ENCODE assay signal across 17 mouse cellular contexts in the genomic region with DNA sequence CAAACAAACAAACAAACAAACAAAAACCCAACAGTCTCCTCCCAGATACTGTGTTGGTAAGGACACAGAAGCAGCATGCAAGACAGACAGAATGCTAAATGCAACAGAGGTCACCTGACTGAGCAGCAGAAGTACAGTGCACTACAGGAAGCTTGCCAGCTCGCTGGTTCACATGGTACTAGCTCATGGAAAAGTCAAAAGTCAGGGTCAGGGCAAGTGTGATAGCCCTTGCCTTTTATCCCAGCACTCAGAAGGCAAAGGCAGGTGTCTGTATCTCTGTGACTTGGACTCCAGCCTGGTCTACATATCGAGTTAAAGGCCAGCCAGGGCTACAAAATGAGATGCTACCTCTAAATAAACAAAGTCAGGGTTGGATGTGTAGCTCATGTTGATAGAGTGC.
DNase-seq lines count a peak whose midpoint lies in the region; ATAC-seq and TF ChIP-seq lines count a peak whose summit lies in the region.
"Had no signal": no experiment of that assay in that cellular context is flagged by ENCODE, and none has a peak within 500 bp of the region (broad histone marks: within the 10 kb centered on the region; RNA-seq: fewer than 3 reads in every experiment).

No protein-coding gene starts in this region.

- no peak overlapping the region for H3K4me2 ChIP-seq in heart, embryonic 14.5 days (ENCODE audit: low read length)
- no peak overlapping the region for H3K4me2 ChIP-seq in liver, embryonic 12.5 days
- H3K4me2 ChIP-seq: liver, embryonic 13.5 days; midbrain, embryonic 13.5 days had no signal

- peaks cover 11 to 32% of the 10 kb centered on the region in 2 experiments; a peak in 3 of 4 replicates for H3K4me1 ChIP-seq in heart, embryonic 14.5 days (ENCODE audit: control insufficient read depth in 2 of 2, insufficient read depth in 2 of 2, low read length in 2 of 2)
- peaks cover 5% of the 10 kb centered on the region for H3K4me1 ChIP-seq in liver, adult 2 months (ENCODE audit: control insufficient read depth, insufficient read depth, low read length)
- H3K4me1 ChIP-seq in liver, embryonic 12.5 days = no peaks in the 10 kb centered on the region
- H3K4me1 ChIP-seq: liver, embryonic 13.5 days had no signal

- no peaks in the 10 kb centered on the region for H3K36me3 ChIP-seq in heart, embryonic 14.5 days (ENCODE audit: control insufficient read depth, insufficient read depth, low read length)
- H3K36me3 ChIP-seq in liver, adult 2 months (ENCODE audit: control insufficient read depth, insufficient read depth, low read length) = no peaks in the 10 kb centered on the region
- no peaks in the 10 kb centered on the region for H3K36me3 ChIP-seq in liver, embryonic 12.5 days
- H3K36me3 ChIP-seq: limb, embryonic 10.5 days; liver, embryonic 13.5 days; midbrain, embryonic 13.5 days had no signal

- H3K27me3 ChIP-seq in heart, embryonic 14.5 days (ENCODE audit: control insufficient read depth, insufficient read depth, low read length) = no peaks in the 10 kb centered on the region
- H3K27me3 ChIP-seq in liver, adult 2 months (ENCODE audit: control insufficient read depth, insufficient read depth, low read length) = no peaks in the 10 kb centered on the region
- H3K27me3 ChIP-seq in liver, embryonic 12.5 days (replicated peaks) = no peaks in the 10 kb centered on the region
- H3K27me3 ChIP-seq: liver, embryonic 13.5 days had no signal

- TF ChIP-seq CTCF in liver, adult 2 months (IDR thresholded peaks at IDR 0.05; ENCODE audit: low read depth, low read length) = no peak

- no peak for TF ChIP-seq POLR2A in liver, adult 2 months (IDR thresholded peaks at IDR 0.05; ENCODE audit: extremely low read depth, insufficient read depth, low read length)

- WGBS in heart, embryonic 14.5 days = 50% methylated on average over 2 of the region's 2 CpGs
- WGBS in liver, adult 2 months = 9% methylated on average over 2 of the region's 2 CpGs
- 40% methylated on average over 2 of the region's 2 CpGs for WGBS in liver, embryonic 12.5 days (ENCODE audit: insufficient replicate concordance)

- no peak overlapping the region for H3K9ac ChIP-seq in heart, embryonic 14.5 days (ENCODE audit: low read length)
- no peak overlapping the region for H3K9ac ChIP-seq in liver, adult 2 months (ENCODE audit: low read depth, low read length)
- H3K9ac ChIP-seq in liver, embryonic 12.5 days = no peak overlapping the region
- H3K9ac ChIP-seq: forebrain, embryonic 13.5 days; liver, embryonic 13.5 days; midbrain, embryonic 13.5 days had no signal

- H3K4me3 ChIP-seq in heart, embryonic 14.5 days (ENCODE audit: control insufficient read depth in 1 of 2, insufficient read depth in 1 of 2, low read depth in 1 of 2, low read length in 2 of 2) = no peak overlapping the region
- no peak overlapping the region for H3K4me3 ChIP-seq in liver, adult 2 months (ENCODE audit: insufficient read depth, low read depth, low read length)
- no peak overlapping the region for H3K4me3 ChIP-seq in liver, embryonic 12.5 days
- H3K4me3 ChIP-seq: forebrain, embryonic 13.5 days; left cerebral cortex, adult 2 months; liver, embryonic 13.5 days; midbrain, embryonic 13.5 days had no signal

- H3K79me2 ChIP-seq in liver, adult 2 months (ENCODE audit: control insufficient read depth, insufficient read depth, low read length) = no peaks in the 10 kb centered on the region

- no peak overlapping the region for H3K27ac ChIP-seq in heart, embryonic 14.5 days (replicated peaks in 1 of 2; ENCODE audit: control insufficient read depth in 1 of 2, insufficient read depth in 1 of 2, low read depth in 2 of 2, low read length in 2 of 2)
- H3K27ac ChIP-seq in liver, adult 2 months (replicated peaks; ENCODE audit: insufficient read depth, low read depth, low read length) = peak overlapping the region; percentile 24; the same call in 1 of the 2 replicates
- no peak overlapping the region for H3K27ac ChIP-seq in liver, embryonic 12.5 days
- H3K27ac ChIP-seq: forebrain, embryonic 13.5 days; left cerebral cortex, adult 2 months; liver, embryonic 13.5 days; macrophage had no signal

- no peak for DNase-seq in heart, postnatal 25 days (ENCODE audit: low spot score)
- peak; percentile 93 for DNase-seq in liver, adult 2 months (ENCODE audit: extremely low read depth, low read depth, low spot score)
- peak; percentile 32 for DNase-seq in testis, postnatal 14 days (ENCODE audit: low spot score)
- no peak for DNase-seq in testis, postnatal 10 days (ENCODE audit: low spot score)
- no peak for DNase-seq in frontal cortex, postnatal 10 days (ENCODE audit: low spot score in 2 of 2)
- DNase-seq: cerebellum, adult 11 months; gastrocnemius, postnatal 36 days; liver, embryonic 13.5 days; right cerebral cortex, adult 18-20 months; thymus, postnatal 36 days had no signal

- no peaks in the 10 kb centered on the region for H3K9me3 ChIP-seq in heart, embryonic 14.5 days (ENCODE audit: control insufficient read depth, low read length)
- H3K9me3 ChIP-seq in liver, embryonic 12.5 days (replicated peaks) = no peaks in the 10 kb centered on the region
- H3K9me3 ChIP-seq: forebrain, embryonic 13.5 days; limb, embryonic 10.5 days; liver, embryonic 13.5 days; midbrain, embryonic 13.5 days had no signal

- peak; percentile 32; the same call in 1 of the 2 replicates for ATAC-seq in heart, embryonic 14.5 days (ENCODE audit: insufficient number of reproducible peaks, insufficient read depth, low FRiP score, low read depth)
- no peak for ATAC-seq in liver, embryonic 12.5 days
- ATAC-seq: forebrain, embryonic 13.5 days had no signal

- intact Hi-C loops in heart, postnatal 25 days (cut with DNase I) = loop anchor here (5.0 kb wide), 2 partner anchors 42 to 292 kb away; no protein-coding TSS in a partner anchor

Comparison
In these comparisons a context has a peak if more than half of its experiments do, and no peak if none do; other contexts are left out.
1. DNase-seq: peak in liver, adult 2 months (single experiment) and testis, postnatal 14 days (single experiment); none in heart, postnatal 25 days (single experiment), testis, postnatal 10 days (single experiment) and frontal cortex, postnatal 10 days (0 of 2).